Mouse (Mus musculus) liver, embryonic 13.5 days (tissue): Measurements from ENCODE around the gene Slbp. TPM values are rescaled to one million over a fixed set of nuclear protein-coding genes. Genes with fewer than 3 reads are reported as not detected.

Source experiments
- ATAC-seq: fragments of 200-750 bp; cut with Nextera tagmentation; 2 replicates; pipeline ENCODE4 v1.8.0; 2017; ENCODE audit warnings: low read depth, mild to moderate bottlenecking, moderate number of reproducible peaks, moderate library complexity
- DNase-seq: peaks from one replicate; pipeline ENCODE4 v3.0.0; 2022
- H3K27ac ChIP-seq: fragments of 300-500 bp; sonication (generic); 2 replicates; pipeline ENCODE4 v1.5.1; 2015; ENCODE audit warnings: moderate library complexity, mild to moderate bottlenecking, inconsistent platforms
- H3K27me3 ChIP-seq: fragments of 300-500 bp; sonication (generic); 2 replicates; pipeline ENCODE4 v1.6.1; 2015; ENCODE audit warnings: mild to moderate bottlenecking, inconsistent platforms
- H3K36me3 ChIP-seq: fragments of 300-500 bp; sonication (generic); 2 replicates; pipeline ENCODE4 v1.6.1; 2015; ENCODE audit warnings: mild to moderate bottlenecking, inconsistent platforms
- H3K4me1 ChIP-seq: fragments of 300-500 bp; sonication (generic); replicated peaks from 2 replicates; pipeline ENCODE4 v1.6.1; 2015; ENCODE audit warnings: inconsistent platforms
- H3K4me2 ChIP-seq: fragments of 300-500 bp; sonication (generic); 2 replicates; pipeline ENCODE4 v1.6.1; 2015; ENCODE audit warnings: inconsistent platforms, mild to moderate bottlenecking, moderate library complexity
- H3K4me3 ChIP-seq: fragments of 300-500 bp; sonication (generic); replicated peaks from 2 replicates; pipeline ENCODE4 v1.5.1; 2015; ENCODE audit warnings: mild to moderate bottlenecking, inconsistent platforms
- H3K9ac ChIP-seq: fragments of 300-500 bp; sonication (generic); 2 replicates; pipeline ENCODE4 v1.6.1; 2015; ENCODE audit warnings: mild to moderate bottlenecking, inconsistent platforms
- H3K9me3 ChIP-seq: fragments of 300-500 bp; sonication (generic); replicated peaks from 2 replicates; pipeline ENCODE4 v1.6.1; 2016; ENCODE audit warnings: inconsistent platforms
- WGBS: fragments of 180-500 bp; shearing (Covaris S2); methylation state at CpG from one replicate; pipeline ENCODE4 v1.1.7; 2015; ENCODE audit not compliant: insufficient replicate concordance; 5-methylcytosine and 5-hydroxymethylcytosine counted together
- polyA plus RNA-seq: library from polyadenylated mRNA; unstranded; fragments of >200 nt; fragmentation: Nextera tagmentation; extraction: Ambion mirVana; gene quantifications from 2 replicates; pipeline ENCODE4 v1.2.1, GENCODE M21; 2015

Gene Slbp
- polyA plus RNA-seq, 1 experiment from 2014 or later = 319 TPM

- WGBS = 79% methylated on average over 11 of the region's 11 CpGs
- peaks cover 38% of the 10 kb centered on the region for H3K4me1 ChIP-seq
- no peaks in the 10 kb centered on the region for H3K36me3 ChIP-seq
- H3K27ac ChIP-seq = no peak overlapping the region
- H3K4me3 ChIP-seq = no peak overlapping the region
- no peak for DNase-seq
- no peak overlapping the region for H3K4me2 ChIP-seq
- no peaks in the 10 kb centered on the region for H3K9me3 ChIP-seq
- peaks cover 30% of the 10 kb centered on the region for H3K27me3 ChIP-seq
- no peak overlapping the region for H3K9ac ChIP-seq
- ATAC-seq = no peak
Observed at GRCm38 (mm10) chr5:33689852-33690645, 37.7 kb upstream of the Slbp start.

GRCm38 (mm10) chr5:33689221-33689844 lies 37.0 kb upstream of the Slbp start:
- H3K36me3 ChIP-seq = no peaks in the 10 kb centered on the region
- WGBS = 78% methylated on average over 20 of the region's 20 CpGs
- H3K9me3 ChIP-seq = no peaks in the 10 kb centered on the region
- H3K4me2 ChIP-seq = no peak overlapping the region
- ATAC-seq = no peak
- H3K27me3 ChIP-seq = peaks cover 23% of the 10 kb centered on the region
- H3K4me1 ChIP-seq = peaks cover 34% of the 10 kb centered on the region
- DNase-seq = no peak
- no peak overlapping the region for H3K27ac ChIP-seq
- no peak overlapping the region for H3K9ac ChIP-seq
- no peak overlapping the region for H3K4me3 ChIP-seq

- H3K27ac ChIP-seq = no peak overlapping the region
- H3K36me3 ChIP-seq = no peaks in the 10 kb centered on the region
- no peak overlapping the region for H3K4me2 ChIP-seq
- no peak overlapping the region for H3K4me3 ChIP-seq
- H3K27me3 ChIP-seq = peaks cover 16% of the 10 kb centered on the region
- no peak overlapping the region for H3K9ac ChIP-seq
- DNase-seq (no peak), ATAC-seq (no peak)
- WGBS = 60% methylated on average over 14 of the region's 14 CpGs
- no peaks in the 10 kb centered on the region for H3K9me3 ChIP-seq
- peaks cover 34% of the 10 kb centered on the region for H3K4me1 ChIP-seq
Observed at GRCm38 (mm10) chr5:33688278-33689220, 36.2 kb upstream of the Slbp start.

- H3K36me3 ChIP-seq = no peaks in the 10 kb centered on the region
- peaks cover 32% of the 10 kb centered on the region for H3K4me1 ChIP-seq
- H3K9me3 ChIP-seq = no peaks in the 10 kb centered on the region
- H3K4me3 ChIP-seq = no peak overlapping the region
- ATAC-seq (peak; percentile 49), DNase-seq (no peak)
- no peak overlapping the region for H3K27ac ChIP-seq
- H3K9ac ChIP-seq = no peak overlapping the region
- WGBS = 60% methylated on average over 4 of the region's 4 CpGs
- H3K27me3 ChIP-seq = peaks cover 3% of the 10 kb centered on the region
- H3K4me2 ChIP-seq = no peak overlapping the region
Observed at GRCm38 (mm10) chr5:33687142-33687541, 34.8 kb upstream of the Slbp start.

GRCm38 (mm10) chr5:33684932-33685331 lies 32.6 kb upstream of the Slbp start:
- ATAC-seq (no peak), DNase-seq (no peak)
- Histone ChIP-seq H3K4me3 (no peak overlapping the region), H3K36me3 (no peaks in the 10 kb centered on the region), H3K27me3 (no peaks in the 10 kb centered on the region), H3K4me1 (peaks cover 48% of the 10 kb centered on the region), H3K9me3 (no peaks in the 10 kb centered on the region), H3K27ac (no peak overlapping the region), H3K9ac (no peak overlapping the region), H3K4me2 (no peak overlapping the region)
- WGBS = 87% methylated on average over 4 of the region's 4 CpGs

GRCm38 (mm10) chr5:33683897-33684652 lies 31.7 kb upstream of the Slbp start:
- Histone ChIP-seq H3K4me1 (peaks cover 52% of the 10 kb centered on the region), H3K4me2 (no peak overlapping the region), H3K4me3 (no peak overlapping the region), H3K9ac (no peak overlapping the region), H3K9me3 (no peaks in the 10 kb centered on the region), H3K27me3 (no peaks in the 10 kb centered on the region), H3K27ac (no peak overlapping the region), H3K36me3 (no peaks in the 10 kb centered on the region)
- no peak for ATAC-seq
- 35% methylated on average over 7 of the region's 7 CpGs for WGBS
- DNase-seq = no peak

- peaks cover 53% of the 10 kb centered on the region for H3K4me1 ChIP-seq
- WGBS = 45% methylated on average over 4 of the region's 4 CpGs
Observed at GRCm38 (mm10) chr5:33682963-33683362, 30.6 kb upstream of the Slbp start.

DNA sequence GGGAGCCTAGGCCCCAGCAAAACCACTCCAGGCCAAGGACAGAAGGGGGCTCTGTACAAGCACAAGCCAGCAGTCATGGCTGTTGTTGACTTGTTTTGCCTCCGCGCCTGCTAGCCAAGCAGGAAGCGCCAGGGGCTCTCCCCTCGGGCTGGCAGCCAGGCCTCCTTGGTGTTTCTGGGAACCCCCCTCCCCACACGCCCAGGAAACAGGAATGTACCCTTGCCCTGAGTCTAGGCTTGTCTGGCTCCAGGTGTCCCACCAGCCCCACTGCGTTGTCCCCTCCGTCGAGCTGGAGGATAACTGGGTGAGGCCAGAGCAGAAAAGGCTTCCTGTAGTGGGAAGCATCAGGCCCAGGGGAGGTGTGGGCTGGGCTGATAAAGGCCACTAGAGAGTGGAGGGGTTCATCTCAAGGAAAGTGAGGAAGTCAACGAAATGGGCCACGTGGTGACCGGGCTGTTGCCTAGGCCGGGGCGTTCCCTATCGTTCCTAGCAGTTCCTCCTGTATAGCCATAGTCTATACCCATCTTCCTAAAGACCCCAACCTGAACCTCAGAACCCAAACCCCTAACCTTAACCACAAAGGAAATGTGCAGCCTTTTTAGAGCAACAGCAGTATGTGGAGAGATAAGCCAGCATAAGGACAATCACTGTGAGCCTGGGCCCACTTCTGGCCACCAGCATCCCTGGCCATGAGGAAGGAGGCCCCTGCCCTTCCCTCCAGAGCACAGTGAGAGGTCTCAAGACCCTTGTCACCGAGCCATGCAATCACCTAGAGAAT lies 29.4 kb upstream of the Slbp start:
- no peaks in the 10 kb centered on the region for H3K36me3 ChIP-seq
- H3K9ac ChIP-seq = no peak overlapping the region
- DNase-seq = peak; percentile 58
- 12% methylated on average over 15 of the region's 15 CpGs for WGBS
- peak; percentile 83 for ATAC-seq
- H3K4me3 ChIP-seq = no peak overlapping the region
- no peaks in the 10 kb centered on the region for H3K9me3 ChIP-seq
- H3K4me2 ChIP-seq = no peak overlapping the region
- peak overlapping the region; percentile 62 for H3K27ac ChIP-seq
- H3K4me1 ChIP-seq = peaks cover 44% of the 10 kb centered on the region
- H3K27me3 ChIP-seq = no peaks in the 10 kb centered on the region

More at GRCm38 (mm10) chr5:33682963-33683362, 30.6 kb upstream of the Slbp start:
- Histone ChIP-seq H3K9me3 (no peaks in the 10 kb centered on the region), H3K4me3 (no peak overlapping the region), H3K36me3 (no peaks in the 10 kb centered on the region), H3K27me3 (no peaks in the 10 kb centered on the region), H3K27ac (no peak overlapping the region), H3K4me2 (no peak overlapping the region), H3K9ac (no peak overlapping the region; the same call in 1 of the 2 replicates)
- DNase-seq (no peak), ATAC-seq (no peak)

- WGBS = 24% methylated on average over 3 of the region's 3 CpGs
- Histone ChIP-seq H3K4me1 (peaks cover 37% of the 10 kb centered on the region), H3K27ac (peak overlapping the region; percentile 47; the same call in 1 of the 2 replicates), H3K9ac (no peak overlapping the region), H3K36me3 (no peaks in the 10 kb centered on the region), H3K4me2 (no peak overlapping the region), H3K27me3 (no peaks in the 10 kb centered on the region), H3K9me3 (no peaks in the 10 kb centered on the region), H3K4me3 (no peak overlapping the region)
- DNase-seq (no peak), ATAC-seq (no peak)
Observed at GRCm38 (mm10) chr5:33681044-33681443, 28.7 kb upstream of the Slbp start.

- Histone ChIP-seq H3K27ac (no peak overlapping the region), H3K9ac (no peak overlapping the region), H3K4me1 (peaks cover 37% of the 10 kb centered on the region), H3K27me3 (no peaks in the 10 kb centered on the region), H3K9me3 (no peaks in the 10 kb centered on the region), H3K4me2 (no peak overlapping the region), H3K4me3 (no peak overlapping the region), H3K36me3 (peaks cover 5% of the 10 kb centered on the region)
- DNase-seq (no peak), ATAC-seq (no peak)
- WGBS = 77% methylated on average over 5 of the region's 5 CpGs
Observed at GRCm38 (mm10) chr5:33678244-33678643, 25.9 kb upstream of the Slbp start.
